Mouse (Mus musculus) forebrain, embryonic 16.5 days (tissue): ENCODE measurements around the gene Rreb1. TPM values are rescaled to one million over a fixed set of nuclear protein-coding genes. Genes with fewer than 3 reads are reported as not detected.

ENCODE experiments used
- ATAC-seq: fragments of 200-750 bp; cut with Nextera tagmentation; 2 replicates; pipeline ENCODE4 v1.8.0; 2017; ENCODE audit warnings: mild to moderate bottlenecking, moderate library complexity
- H3K27ac ChIP-seq: fragments of 300-500 bp; sonication (generic); 2 replicates; pipeline ENCODE4 v1.5.1; 2014; ENCODE audit warnings: low read length, control low read depth
- H3K27me3 ChIP-seq: fragments of 300-500 bp; sonication (generic); replicated peaks from 2 replicates; pipeline ENCODE4 v1.6.1; 2014; ENCODE audit warnings: low read length; ENCODE audit not compliant: control insufficient read depth, insufficient read depth
- H3K36me3 ChIP-seq: fragments of 300-500 bp; sonication (generic); 2 replicates; pipeline ENCODE4 v1.6.1; 2014; ENCODE audit not compliant: control insufficient read depth, insufficient read depth
- H3K4me1 ChIP-seq: fragments of 300-500 bp; sonication (generic); replicated peaks from 2 replicates; pipeline ENCODE4 v1.6.1; 2014; ENCODE audit warnings: low read length; ENCODE audit not compliant: control insufficient read depth, insufficient read depth
- H3K4me2 ChIP-seq: fragments of 300-500 bp; sonication (generic); 2 replicates; pipeline ENCODE4 v1.6.1; 2014; ENCODE audit warnings: mild to moderate bottlenecking, low read length, control low read depth
- H3K4me3 ChIP-seq: fragments of 300-500 bp; sonication (generic); replicated peaks from 2 replicates; pipeline ENCODE4 v1.5.1; 2014; ENCODE audit warnings: mild to moderate bottlenecking, low read length, control low read depth
- H3K9ac ChIP-seq: fragments of 300-500 bp; sonication (generic); replicated peaks from 2 replicates; pipeline ENCODE4 v1.6.1; 2014; ENCODE audit warnings: low read depth, low read length, control low read depth
- H3K9me3 ChIP-seq: fragments of 300-500 bp; sonication (generic); 2 replicates; pipeline ENCODE4 v1.6.1; 2016; ENCODE audit warnings: low read length; ENCODE audit not compliant: control insufficient read depth
- WGBS: fragments of 180-500 bp; shearing (Covaris S2); extraction: QIAGEN DNeasy Blood & Tissue Kit; methylation state at CpG from one replicate; pipeline ENCODE4 v1.1.7; 2014; 5-methylcytosine and 5-hydroxymethylcytosine counted together
- polyA plus RNA-seq: library from polyadenylated mRNA; unstranded; fragments of >200 nt; fragmentation: Nextera tagmentation; extraction: Ambion mirVana; gene quantifications from 2 replicates; pipeline ENCODE4 v1.2.1, GENCODE M21; 2015

Rreb1 gene
- polyA plus RNA-seq, 1 experiment from 2014 or later = 2.1 TPM

DNA sequence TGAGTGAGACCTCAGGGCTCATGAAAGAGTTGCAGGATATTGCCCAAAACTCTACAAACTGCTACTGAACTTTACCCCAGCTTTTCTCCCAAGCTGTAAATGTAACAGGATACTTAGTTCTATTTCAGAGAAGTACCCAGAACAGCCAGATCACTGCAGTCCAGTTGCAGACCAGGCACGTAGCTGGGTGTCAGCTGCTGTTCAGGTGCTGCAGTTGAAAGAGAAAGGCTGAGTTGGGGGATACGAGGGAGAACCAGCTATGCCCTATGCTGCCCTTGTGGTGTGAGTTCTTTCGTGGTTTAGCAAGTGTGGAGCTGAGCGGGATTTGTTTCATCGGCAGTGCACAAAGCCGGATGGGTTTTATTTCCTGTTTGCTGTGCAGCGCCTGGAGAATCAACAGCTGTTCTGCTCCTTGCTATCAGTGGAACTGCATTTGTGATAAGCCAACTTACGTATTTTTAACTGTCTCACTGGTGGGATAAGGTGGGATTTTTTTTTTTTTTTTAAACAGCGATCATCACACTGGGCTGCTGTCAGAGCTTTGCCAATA, 102.5 kb downstream of the Rreb1 start:
- no peaks in the 10 kb centered on the region for H3K27me3 ChIP-seq
- no peak overlapping the region for H3K4me2 ChIP-seq
- H3K9me3 ChIP-seq = no peaks in the 10 kb centered on the region
- no peak overlapping the region for H3K27ac ChIP-seq
- H3K4me1 ChIP-seq = 0 out of 2 replicates have a peak, but pooled peaks cover 3% of the 10 kb centered on the region
- no peak overlapping the region for H3K9ac ChIP-seq
- H3K4me3 ChIP-seq = no peak overlapping the region
- WGBS = 77% methylated on average over 9 of the region's 9 CpGs
- no peak for ATAC-seq
- no peaks in the 10 kb centered on the region for H3K36me3 ChIP-seq

DNA sequence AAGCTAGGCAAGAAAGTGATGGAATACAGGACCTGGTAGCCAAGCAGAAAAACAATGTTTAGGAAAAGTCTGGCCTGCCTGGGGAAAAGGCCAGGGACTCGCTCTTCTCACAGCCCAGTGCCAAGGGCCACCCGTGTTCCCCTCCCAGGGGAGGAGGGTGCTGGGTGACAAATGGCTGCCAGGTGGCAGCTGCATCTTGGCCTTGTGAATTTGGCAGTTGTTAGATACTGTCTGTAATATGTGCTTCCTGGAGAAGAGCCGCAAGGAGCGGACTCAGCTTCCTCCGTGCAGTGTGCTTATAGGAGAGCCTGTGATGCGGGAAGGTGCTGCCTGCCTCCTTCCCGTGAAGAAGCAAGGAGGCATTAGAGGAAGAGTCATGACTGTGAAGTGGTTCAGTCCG, 104.3 kb downstream of the Rreb1 start:
- Histone ChIP-seq H3K9me3 (no peaks in the 10 kb centered on the region), H3K4me2 (no peak overlapping the region), H3K4me1 (0 out of 2 replicates have a peak, but pooled peaks cover 3% of the 10 kb centered on the region), H3K4me3 (no peak overlapping the region), H3K9ac (no peak overlapping the region), H3K27me3 (no peaks in the 10 kb centered on the region), H3K27ac (no peak overlapping the region), H3K36me3 (no peaks in the 10 kb centered on the region)
- no peak for ATAC-seq
- WGBS = 82% methylated on average over 8 of the region's 8 CpGs

DNA sequence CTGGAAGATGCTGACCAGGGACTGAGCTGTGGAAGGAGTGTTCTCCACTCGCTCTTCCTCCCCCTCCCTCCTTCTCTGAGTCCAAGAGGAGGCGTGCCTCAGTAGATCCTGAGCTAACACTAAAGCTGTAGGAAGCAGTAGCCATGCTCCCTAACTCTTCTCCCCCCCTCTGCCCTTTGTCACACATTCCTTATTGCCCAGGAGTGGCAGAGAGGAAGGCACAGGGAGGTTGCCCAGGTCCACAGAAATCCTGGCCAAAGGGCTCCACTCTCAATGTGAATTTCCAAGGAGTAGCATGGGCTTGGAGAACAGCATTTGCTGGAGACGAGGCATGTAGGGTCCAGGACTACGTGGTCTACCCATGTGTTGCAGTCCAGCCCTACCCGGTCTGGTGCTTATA, 104.8 kb downstream of the Rreb1 start:
- ATAC-seq = no peak
- WGBS = 91% methylated on average over 5 of the region's 5 CpGs
- H3K9ac ChIP-seq = no peak overlapping the region
- H3K9me3 ChIP-seq = no peaks in the 10 kb centered on the region
- no peak overlapping the region for H3K4me3 ChIP-seq
- 0 out of 2 replicates have a peak, but pooled peaks cover 3% of the 10 kb centered on the region for H3K4me1 ChIP-seq
- H3K36me3 ChIP-seq = no peaks in the 10 kb centered on the region
- no peak overlapping the region for H3K27ac ChIP-seq
- H3K27me3 ChIP-seq = no peaks in the 10 kb centered on the region
- H3K4me2 ChIP-seq = no peak overlapping the region

DNA sequence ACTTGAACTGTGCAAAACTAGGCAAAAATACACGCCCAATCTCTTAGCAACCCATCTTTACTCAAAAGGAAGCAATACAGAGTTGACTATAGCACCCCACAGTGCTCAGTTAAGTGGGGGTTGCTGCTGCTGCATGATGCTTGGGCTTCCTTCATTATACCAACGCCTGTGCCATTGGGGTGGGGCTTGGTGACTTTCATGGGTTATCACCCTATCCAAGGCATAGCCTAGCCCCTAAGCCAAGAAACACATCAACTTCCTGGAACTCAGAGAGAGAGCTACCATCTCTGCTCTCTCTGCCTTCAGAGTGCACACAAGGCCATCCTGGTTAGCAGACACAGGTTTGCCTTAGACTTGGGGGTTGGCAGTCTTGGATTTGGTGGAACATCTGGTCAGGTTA, 107.2 kb downstream of the Rreb1 start:
- Histone ChIP-seq H3K9me3 (no peaks in the 10 kb centered on the region), H3K4me1 (0 out of 2 replicates have a peak, but pooled peaks cover 3% of the 10 kb centered on the region), H3K36me3 (no peaks in the 10 kb centered on the region), H3K9ac (no peak overlapping the region), H3K27ac (no peak overlapping the region), H3K27me3 (no peaks in the 10 kb centered on the region), H3K4me2 (no peak overlapping the region), H3K4me3 (no peak overlapping the region)
- WGBS = 86% methylated on average over 2 of the region's 2 CpGs
- ATAC-seq = no peak

DNA sequence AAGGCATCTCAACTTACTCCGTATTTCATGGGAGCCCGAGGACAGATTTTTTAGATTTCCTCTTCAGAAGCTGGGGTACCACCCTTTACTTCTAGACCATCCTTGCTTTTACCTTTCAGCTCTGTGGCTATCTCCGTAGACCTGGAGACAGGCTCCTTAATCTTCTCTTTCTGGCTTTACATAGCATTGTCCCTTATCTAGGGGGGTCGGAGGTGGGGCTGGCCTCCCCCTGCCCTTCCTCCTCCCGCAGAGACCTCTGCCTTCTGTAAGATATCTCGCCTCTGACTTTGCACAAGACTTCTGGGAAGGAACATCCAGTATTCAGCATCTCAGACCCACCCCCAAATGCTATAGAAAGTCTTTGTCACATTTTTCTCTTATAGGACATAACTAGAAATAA, 107.8 kb downstream of the Rreb1 start:
- Histone ChIP-seq H3K9ac (no peak overlapping the region), H3K9me3 (no peaks in the 10 kb centered on the region), H3K27ac (no peak overlapping the region), H3K36me3 (no peaks in the 10 kb centered on the region), H3K4me3 (no peak overlapping the region), H3K4me1 (0 out of 2 replicates have a peak, but pooled peaks cover 3% of the 10 kb centered on the region), H3K27me3 (no peaks in the 10 kb centered on the region), H3K4me2 (no peak overlapping the region)
- no peak for ATAC-seq
- 89% methylated on average over 6 of the region's 6 CpGs for WGBS

DNA sequence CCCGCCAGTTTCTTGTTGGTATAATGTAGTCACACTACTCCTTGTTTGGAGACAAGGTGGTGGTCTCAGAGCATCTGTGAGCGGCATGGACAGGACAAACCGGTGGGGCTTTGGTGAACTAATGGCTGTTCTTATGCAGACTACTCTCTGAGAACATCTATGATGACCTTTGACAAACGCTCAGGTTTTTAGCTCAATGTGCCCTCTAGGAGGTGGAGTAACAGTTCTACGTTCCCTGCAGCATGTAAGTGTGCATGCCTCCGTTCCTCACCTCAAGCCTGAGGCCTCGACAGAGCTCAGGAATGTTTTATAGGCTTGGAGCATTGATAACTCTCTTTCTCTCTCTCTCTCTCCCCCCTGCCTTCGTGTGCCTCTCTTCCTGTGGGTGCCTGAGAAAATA, 116.6 kb downstream of the Rreb1 start:
- Histone ChIP-seq H3K27ac (no peak overlapping the region), H3K9ac (no peak overlapping the region), H3K4me3 (no peak overlapping the region), H3K9me3 (no peaks in the 10 kb centered on the region), H3K36me3 (no peaks in the 10 kb centered on the region), H3K4me1 (no peaks in the 10 kb centered on the region), H3K27me3 (no peaks in the 10 kb centered on the region), H3K4me2 (no peak overlapping the region)
- ATAC-seq = no peak
- WGBS = 89% methylated on average over 8 of the region's 8 CpGs

DNA sequence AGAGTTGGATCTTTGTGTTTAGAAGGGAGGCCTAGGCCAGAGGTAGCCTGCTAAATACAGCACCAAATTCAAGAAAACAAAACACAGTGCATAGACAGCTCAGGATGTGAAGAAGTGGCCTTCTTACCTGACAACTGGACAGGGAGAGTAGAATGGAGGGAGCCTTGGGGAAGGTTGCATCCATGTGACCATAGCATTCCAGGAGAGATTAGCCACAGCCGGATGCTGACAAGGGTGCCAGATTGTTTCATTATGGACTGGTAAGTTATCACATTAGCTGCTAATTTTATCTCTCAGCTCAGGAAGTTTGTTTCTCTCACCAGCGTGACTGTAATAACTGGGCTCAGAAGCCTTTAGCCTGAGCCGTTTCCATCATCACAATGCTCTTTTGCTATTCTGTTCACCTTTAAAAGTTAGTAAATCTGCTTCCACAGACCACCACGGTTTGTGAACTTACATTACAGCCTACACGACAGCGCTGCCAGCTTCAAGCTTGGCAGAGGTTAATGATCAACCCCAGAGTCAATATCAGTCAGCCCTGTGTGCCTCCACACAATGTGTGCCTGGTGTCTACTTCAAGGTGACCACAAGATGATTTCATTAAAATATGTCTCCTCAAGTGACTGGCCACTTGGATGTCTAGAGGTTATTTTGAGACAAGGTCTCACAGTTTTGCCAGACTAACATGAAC, 117.5 kb downstream of the Rreb1 start:
- H3K9me3 ChIP-seq = no peaks in the 10 kb centered on the region
- no peak for ATAC-seq
- H3K27me3 ChIP-seq = no peaks in the 10 kb centered on the region
- WGBS = 89% methylated on average over 6 of the region's 6 CpGs
- no peaks in the 10 kb centered on the region for H3K4me1 ChIP-seq
- no peak overlapping the region for H3K27ac ChIP-seq
- no peak overlapping the region for H3K9ac ChIP-seq
- H3K4me2 ChIP-seq = no peak overlapping the region
- no peak overlapping the region for H3K4me3 ChIP-seq
- H3K36me3 ChIP-seq = no peaks in the 10 kb centered on the region

DNA sequence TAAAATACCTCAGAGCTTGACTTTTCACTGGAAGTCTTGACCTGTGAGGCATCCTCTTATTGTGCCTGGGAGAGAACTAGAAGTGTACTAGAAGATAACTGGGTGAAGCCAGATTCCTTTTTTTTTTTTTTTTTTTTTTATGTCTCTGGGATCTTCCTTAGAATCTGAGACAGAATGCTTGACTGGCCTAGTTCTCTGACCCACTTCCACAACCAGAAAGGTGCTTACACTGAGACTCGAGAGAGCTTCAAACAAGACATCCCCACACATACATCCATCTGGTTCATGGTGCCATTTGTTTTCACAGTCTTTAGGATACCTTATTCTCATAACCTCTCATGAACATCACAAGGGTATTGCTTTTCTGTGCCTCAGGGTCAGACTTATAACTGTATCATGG, 118.2 kb downstream of the Rreb1 start:
- 89% methylated on average over 1 of the region's 1 CpGs for WGBS
- no peak overlapping the region for H3K4me2 ChIP-seq
- no peak overlapping the region for H3K27ac ChIP-seq
- no peaks in the 10 kb centered on the region for H3K27me3 ChIP-seq
- no peak overlapping the region for H3K9ac ChIP-seq
- no peak overlapping the region for H3K4me3 ChIP-seq
- H3K4me1 ChIP-seq = no peaks in the 10 kb centered on the region
- no peaks in the 10 kb centered on the region for H3K36me3 ChIP-seq
- no peak for ATAC-seq
- no peaks in the 10 kb centered on the region for H3K9me3 ChIP-seq

DNA sequence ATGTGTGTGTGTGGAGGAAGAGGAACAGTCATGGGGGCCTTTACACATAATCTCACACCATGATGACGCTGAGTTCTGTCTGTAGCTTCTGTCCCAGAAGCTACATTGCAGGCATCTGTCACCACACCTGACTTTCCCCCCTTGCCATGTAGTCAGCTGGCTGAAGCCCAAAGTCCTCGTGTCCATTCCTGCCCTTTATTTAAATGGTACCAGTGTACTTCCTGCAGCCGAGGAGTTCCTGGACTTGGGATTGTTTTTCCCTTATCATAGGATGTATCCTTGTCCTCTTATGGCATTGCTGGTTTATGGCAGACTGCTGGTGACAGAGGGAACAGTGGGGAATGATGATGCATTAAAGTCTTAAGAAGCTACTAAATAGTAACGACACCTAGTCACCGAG, 120.6 kb downstream of the Rreb1 start:
- no peak overlapping the region for H3K4me3 ChIP-seq
- no peak overlapping the region for H3K27ac ChIP-seq
- no peak for ATAC-seq
- H3K4me2 ChIP-seq = no peak overlapping the region
- H3K36me3 ChIP-seq = no peaks in the 10 kb centered on the region
- no peaks in the 10 kb centered on the region for H3K27me3 ChIP-seq
- H3K4me1 ChIP-seq = no peaks in the 10 kb centered on the region
- 90% methylated on average over 5 of the region's 5 CpGs for WGBS
- H3K9me3 ChIP-seq = no peaks in the 10 kb centered on the region
- H3K9ac ChIP-seq = no peak overlapping the region
